Mouse (Mus musculus) CH12.LX (cell line): ENCODE results near the gene Lrmda. TPM values are rescaled to one million over a fixed set of nuclear protein-coding genes. Genes with fewer than 3 reads are reported as not detected.

Source experiments
- DNase-seq: peaks from one replicate; pipeline ENCODE4 v3.0.0-alpha.2; 2013; ENCODE audit errors: extremely low read depth
- H3K27ac ChIP-seq: 2 replicates; pipeline ENCODE4 v1.5.1; 2012; ENCODE audit warnings: low read depth, mild to moderate bottlenecking, control low read depth, moderate library complexity; ENCODE audit not compliant: insufficient read depth
- H3K27me3 ChIP-seq: replicated peaks from 2 replicates; pipeline ENCODE3; 2012; ENCODE audit warnings: inconsistent platforms
- H3K36me3 ChIP-seq, 2 experiments: replicated peaks in 1 of 2; 2 replicates each; pipeline versions ENCODE3 to v1.6.1; 2012; ENCODE audit warnings: inconsistent platforms in 1 of 2, low read length in 1 of 2, mild to moderate bottlenecking in 1 of 2, mixed read lengths in 1 of 2, moderate library complexity in 1 of 2; ENCODE audit not compliant: control insufficient read depth in 1 of 2, insufficient read depth in 1 of 2
- H3K4me1 ChIP-seq, 2 experiments: 2 replicates each; pipeline ENCODE4 v1.6.1; 2012; ENCODE audit warnings: inconsistent platforms in 1 of 2, moderate library complexity in 1 of 2; ENCODE audit not compliant: insufficient read depth in 2 of 2, control insufficient read depth in 1 of 2
- H3K4me2 ChIP-seq: 2 replicates; pipeline ENCODE4 v1.6.1; 2012; ENCODE audit warnings: low read depth, mild to moderate bottlenecking, control low read depth; ENCODE audit not compliant: poor library complexity, insufficient read depth, severe bottlenecking
- H3K4me3 ChIP-seq, 3 experiments: fragments of 150-350 bp in 1 of 3; sonication (generic) in 1 of 3; replicated peaks in 1 of 3; 2 replicates each; pipeline versions ENCODE3 to v1.5.1; 2011 to 2012; ENCODE audit warnings: low read depth in 2 of 3, low read length in 2 of 3, mild to moderate bottlenecking in 2 of 3, moderate library complexity in 2 of 3, control low read depth in 1 of 3, improper control_type of control experiment in 1 of 3, inconsistent platforms in 1 of 3, mixed read lengths in 1 of 3; ENCODE audit not compliant: poor library complexity in 1 of 3
- H3K79me2 ChIP-seq: replicated peaks from 2 replicates; pipeline ENCODE4 v1.6.1; 2012; ENCODE audit warnings: mild to moderate bottlenecking, moderate library complexity; ENCODE audit not compliant: control insufficient read depth, poor library complexity, insufficient read depth, severe bottlenecking; ENCODE audit errors: extremely low read depth
- H3K9ac ChIP-seq: 2 replicates; pipeline ENCODE4 v1.6.1; 2012; ENCODE audit warnings: low read depth, mild to moderate bottlenecking, control low read depth, moderate library complexity; ENCODE audit not compliant: insufficient read depth
- H3K9me3 ChIP-seq: replicated peaks from 2 replicates; pipeline ENCODE3; 2012; ENCODE audit warnings: low read length, inconsistent platforms, mixed read lengths
- CHD1 ChIP-seq: IDR thresholded peaks from 2 replicates; pipeline ENCODE4 v1.6.1; 2012; ENCODE audit warnings: low read depth, low read length, improper control_type of control experiment, inconsistent platforms
- CHD2 ChIP-seq: IDR thresholded peaks from 2 replicates; pipeline ENCODE4 v1.6.1; 2011; ENCODE audit warnings: low read length, improper control_type of control experiment
- CTCF ChIP-seq, 2 experiments: IDR thresholded peaks in 1 of 2; conservative IDR thresholded peaks in 1 of 2; 2 replicates each; pipeline ENCODE4 v1.5.1; 2011 to 2012; ENCODE audit warnings: low read depth in 2 of 2, low read length in 2 of 2, improper control_type of control experiment in 1 of 2, inconsistent platforms in 1 of 2, mild to moderate bottlenecking in 1 of 2, moderate library complexity in 1 of 2
- E2F4 ChIP-seq: IDR thresholded peaks from 2 replicates; pipeline ENCODE4 v1.6.1; 2011; ENCODE audit warnings: low read depth, low read length, improper control_type of control experiment; ENCODE audit not compliant: insufficient replicate concordance
- ELF1 ChIP-seq: IDR thresholded peaks from 2 replicates; pipeline ENCODE4 v1.6.1; 2014; ENCODE audit warnings: low read depth, mild to moderate bottlenecking, inconsistent platforms, low read length, improper control_type of control experiment
- EP300 ChIP-seq: IDR thresholded peaks from 2 replicates; pipeline ENCODE4 v1.6.1; 2011; ENCODE audit warnings: low read length, improper control_type of control experiment
- GABPA ChIP-seq: IDR thresholded peaks from 2 replicates; pipeline ENCODE4 v1.6.1; 2012; ENCODE audit warnings: low read depth, low read length, improper control_type of control experiment, inconsistent platforms; ENCODE audit not compliant: insufficient replicate concordance
- HCFC1 ChIP-seq: IDR thresholded peaks from 2 replicates; pipeline ENCODE4 v1.6.1; 2012; ENCODE audit warnings: low read depth, mild to moderate bottlenecking, inconsistent platforms, low read length, improper control_type of control experiment
- IRF4 ChIP-seq: IDR thresholded peaks from 2 replicates; pipeline ENCODE4 v1.6.1; 2014; ENCODE audit warnings: low read depth, mild to moderate bottlenecking, inconsistent platforms, low read length, improper control_type of control experiment
- JUND ChIP-seq: conservative IDR thresholded peaks from 2 replicates; pipeline ENCODE4 v1.6.1; 2011; ENCODE audit warnings: low read depth, low read length, improper control_type of control experiment
- KAT2A ChIP-seq: IDR thresholded peaks from 2 replicates; pipeline ENCODE4 v1.6.1; 2012; ENCODE audit warnings: low read length, improper control_type of control experiment, inconsistent platforms; ENCODE audit not compliant: insufficient replicate concordance
- MAX ChIP-seq: IDR thresholded peaks from 2 replicates; pipeline ENCODE4 v1.6.1; 2011; ENCODE audit warnings: low read length, improper control_type of control experiment
- MAZ ChIP-seq: IDR thresholded peaks from 2 replicates; pipeline ENCODE4 v1.6.1; 2012; ENCODE audit warnings: low read depth, mild to moderate bottlenecking, inconsistent platforms, low read length, improper control_type of control experiment, moderate library complexity
- MEF2A ChIP-seq: IDR thresholded peaks from 2 replicates; pipeline ENCODE4 v1.6.1; 2014; ENCODE audit warnings: low read depth, mild to moderate bottlenecking, inconsistent platforms, low read length, improper control_type of control experiment, borderline replicate concordance
- MXI1 ChIP-seq: IDR thresholded peaks from 2 replicates; pipeline ENCODE4 v1.6.1; 2011; ENCODE audit warnings: mild to moderate bottlenecking, low read depth, low read length, improper control_type of control experiment
- MYC ChIP-seq: IDR thresholded peaks from 2 replicates; pipeline ENCODE4 v1.6.1; 2011; ENCODE audit warnings: low read depth, mild to moderate bottlenecking, improper control_type of control experiment, low read length
- POLR2A ChIP-seq: IDR thresholded peaks from 2 replicates; pipeline ENCODE4 v1.6.1; 2011; ENCODE audit warnings: low read depth, mild to moderate bottlenecking, improper control_type of control experiment, low read length
- POLR2AphosphoS2 ChIP-seq: IDR thresholded peaks from 2 replicates; pipeline ENCODE4 v1.6.1; 2011; ENCODE audit warnings: low read depth, low read length, improper control_type of control experiment
- RAD21 ChIP-seq: IDR thresholded peaks from 2 replicates; pipeline ENCODE4 v1.6.1; 2011; ENCODE audit warnings: low read depth, mild to moderate bottlenecking, low read length, improper control_type of control experiment, moderate library complexity
- SIN3A ChIP-seq: IDR thresholded peaks from 2 replicates; pipeline ENCODE4 v1.6.1; 2012; ENCODE audit warnings: low read length, improper control_type of control experiment, inconsistent platforms
- SMC3 ChIP-seq: IDR thresholded peaks from 2 replicates; pipeline ENCODE4 v1.6.1; 2011; ENCODE audit warnings: low read depth, low read length, improper control_type of control experiment
- TCF12 ChIP-seq: IDR thresholded peaks from 2 replicates; pipeline ENCODE4 v1.6.1; 2014; ENCODE audit warnings: low read depth, mild to moderate bottlenecking, inconsistent platforms, low read length, improper control_type of control experiment
- UBTF ChIP-seq: IDR thresholded peaks from 2 replicates; pipeline ENCODE4 v1.6.1; 2012; ENCODE audit warnings: low read depth, mild to moderate bottlenecking, inconsistent platforms, low read length, improper control_type of control experiment, moderate library complexity
- USF1 ChIP-seq: IDR thresholded peaks from 2 replicates; pipeline ENCODE4 v1.6.1; 2014; ENCODE audit warnings: low read depth, mild to moderate bottlenecking, inconsistent platforms, low read length, improper control_type of control experiment
- USF2 ChIP-seq: conservative IDR thresholded peaks from 2 replicates; pipeline ENCODE4 v1.6.1; 2011; ENCODE audit warnings: low read depth, low read length, improper control_type of control experiment
- ZKSCAN1 ChIP-seq: IDR thresholded peaks from 2 replicates; pipeline ENCODE4 v1.6.1; 2012; ENCODE audit warnings: low read depth, inconsistent platforms, low read length, improper control_type of control experiment, borderline replicate concordance
- ZMIZ1 ChIP-seq: IDR thresholded peaks from 2 replicates; pipeline ENCODE4 v1.6.1; 2012; ENCODE audit warnings: low read depth, mild to moderate bottlenecking, inconsistent platforms, low read length, improper control_type of control experiment
- dilution Hi-C: fragments of 300-500 bp; cut with MboI; formaldehyde crosslinking; loops from 2 replicates; pipeline ENCODE4 v1.14.3; 2020; ENCODE audit warnings: low sequenced_read_pairs; ENCODE audit not compliant: extremely low pct_unique_long_range_greater_than_20kb, extremely low pct_ligation_motif_present
- in situ Hi-C: fragments of 300-500 bp; cut with MboI; formaldehyde crosslinking; loops from 3 replicates; pipeline ENCODE4 v1.14.3; 2019; ENCODE audit warnings: low sequenced_read_pairs, low pct_ligation_motif_present, low pct_unique_long_range_greater_than_20kb, mixed read lengths
- polyA plus RNA-seq: library from polyadenylated mRNA; unstranded; fragments of >175 nt; gene quantifications from 2 replicates; pipeline ENCODE4 v1.2.1, GENCODE M21; 2012; ENCODE audit warnings: low read depth; ENCODE audit not compliant: insufficient read length
- total RNA-seq, 2 experiments: library from RNA; depleted of rRNA; stranded (reverse); fragments of 300-350 nt in 1 of 2; fragments of >200 nt in 1 of 2; gene quantifications; 2 replicates each; pipeline ENCODE4 v1.2.3; 2012 to 2014

Gene Lrmda
- total and polyA plus RNA-seq, 3 experiments: 0.89 to 3.7 (median 1.9) TPM

- dilution Hi-C loops: no loop called here
- TF ChIP-seq EP300: no peak
- TF ChIP-seq MAX: no peak
- no peak for TF ChIP-seq MAZ
- no peak for TF ChIP-seq MYC
- TF ChIP-seq E2F4: no peak
- no peak for TF ChIP-seq ELF1
- TF ChIP-seq USF1: no peak
- TF ChIP-seq MXI1: no peak
- no peak for TF ChIP-seq SIN3A
- TF ChIP-seq ZKSCAN1: no peak
- no peak for TF ChIP-seq RAD21
- no peak for TF ChIP-seq GABPA
- TF ChIP-seq SMC3: no peak
Observed at GRCm38 (mm10) chr14:22445161-22445821, 425.8 kb downstream of the Lrmda start.

GRCm38 (mm10) chr14:22445841-22446570 is 426.5 kb downstream of the Lrmda start:
- no peak for DNase-seq
- Histone ChIP-seq H3K9ac (no peak overlapping the region), H3K79me2 (no peaks in the 10 kb centered on the region), H3K36me3 (no peaks in the 10 kb centered on the region), H3K27me3 (no peaks in the 10 kb centered on the region), H3K9me3 (no peaks in the 10 kb centered on the region), H3K4me2 (no peak overlapping the region), H3K4me1 (peaks cover 0 to 5% of the 10 kb centered on the region in 2 experiments; a peak in 2 of 4 replicates), H3K4me3 (no peak overlapping the region), H3K27ac (no peak overlapping the region)
- dilution Hi-C loops (no loop called here), in situ Hi-C loops (no loop called here)
- TF ChIP-seq KAT2A (no peak), CHD2 (no peak), RAD21 (no peak), CTCF (conservative IDR thresholded peaks at IDR 0.05 in 1 of 2, IDR thresholded peaks at IDR 0.05 in 1 of 2; ENCODE audit: low read depth in 2 of 2, low read length in 2 of 2) (no peak), UBTF (no peak), POLR2A (no peak), POLR2AphosphoS2 (no peak), JUND (no peak), USF2 (no peak), MAX (no peak), CHD1 (no peak), GABPA (no peak), IRF4 (no peak), TCF12 (no peak), ZMIZ1 (no peak), MEF2A (no peak), USF1 (no peak), ZKSCAN1 (no peak), HCFC1 (no peak)

More at GRCm38 (mm10) chr14:22445161-22445821, 425.8 kb downstream of the Lrmda start:
- no peak overlapping the region for H3K4me2 ChIP-seq
- no peak for DNase-seq
- H3K4me1 ChIP-seq: peaks cover 2 to 12% of the 10 kb centered on the region in 2 experiments; a peak in 2 of 4 replicates
- H3K27me3 ChIP-seq: no peaks in the 10 kb centered on the region
- no peak overlapping the region for H3K9ac ChIP-seq
- no peaks in the 10 kb centered on the region for H3K79me2 ChIP-seq
- in situ Hi-C loops: no loop called here
- H3K27ac ChIP-seq: no peak overlapping the region
- no peaks in the 10 kb centered on the region for H3K9me3 ChIP-seq
- no peak overlapping the region for H3K4me3 ChIP-seq
- H3K36me3 ChIP-seq: no peaks in the 10 kb centered on the region
